Mouse (Mus musculus): ENCODE results near the gene Pkmyt1. TPM values are rescaled to one million over a fixed set of nuclear protein-coding genes. Genes with fewer than 3 reads are reported as not detected.
A peak's percentile ranks its signal among the peaks of the same experiment; 100 is the strongest.

Gene Pkmyt1
- polyA plus RNA-seq, 1 experiment = 1.8 TPM

GRCm38 (mm10) chr17:23700079-23700478 lies 26.1 kb upstream of the Pkmyt1 start:
- Histone ChIP-seq H3K27ac (replicated peaks; ENCODE audit: low read depth, low read length) (no peak overlapping the region), H3K4me1 (ENCODE audit: control insufficient read depth, insufficient read depth, insufficient read length, low read length) (no peaks in the 10 kb centered on the region), H3K4me3 (ENCODE audit: insufficient read depth, low read depth, low read length) (peak overlapping the region; percentile 67)

DNA sequence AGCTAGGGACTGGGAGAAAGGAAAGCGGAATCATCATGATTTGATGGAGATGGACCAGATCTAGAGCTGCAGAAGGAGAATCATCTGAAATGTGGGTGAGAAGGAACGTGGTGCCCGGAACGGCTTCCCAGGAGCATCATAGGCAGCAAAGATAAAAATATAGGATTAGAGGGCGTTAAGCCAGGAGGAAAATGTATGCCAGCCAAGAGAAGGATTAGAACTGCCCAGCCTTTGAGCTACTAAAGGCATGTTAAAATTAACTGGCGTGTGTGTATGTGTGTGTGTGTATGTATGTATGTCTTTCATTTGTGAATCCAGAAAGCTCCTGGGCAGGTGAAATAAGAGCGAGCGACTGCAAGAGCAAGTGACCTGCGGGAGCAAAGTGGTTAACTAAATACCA lies 22.8 kb upstream of the Pkmyt1 start:
- Histone ChIP-seq H3K27ac (replicated peaks; ENCODE audit: low read depth, low read length) (no peak overlapping the region), H3K4me3 (ENCODE audit: insufficient read depth, low read depth, low read length) (no peak overlapping the region), H3K4me1 (ENCODE audit: control insufficient read depth, insufficient read depth, insufficient read length, low read length) (no peaks in the 10 kb centered on the region)

- Histone ChIP-seq H3K4me3 (ENCODE audit: insufficient read depth, low read depth, low read length) (no peak overlapping the region), H3K27ac (replicated peaks; ENCODE audit: low read depth, low read length) (no peak overlapping the region), H3K4me1 (ENCODE audit: control insufficient read depth, insufficient read depth, insufficient read length, low read length) (no peaks in the 10 kb centered on the region)
Observed at GRCm38 (mm10) chr17:23704741-23705140, 21.4 kb upstream of the Pkmyt1 start.

DNA sequence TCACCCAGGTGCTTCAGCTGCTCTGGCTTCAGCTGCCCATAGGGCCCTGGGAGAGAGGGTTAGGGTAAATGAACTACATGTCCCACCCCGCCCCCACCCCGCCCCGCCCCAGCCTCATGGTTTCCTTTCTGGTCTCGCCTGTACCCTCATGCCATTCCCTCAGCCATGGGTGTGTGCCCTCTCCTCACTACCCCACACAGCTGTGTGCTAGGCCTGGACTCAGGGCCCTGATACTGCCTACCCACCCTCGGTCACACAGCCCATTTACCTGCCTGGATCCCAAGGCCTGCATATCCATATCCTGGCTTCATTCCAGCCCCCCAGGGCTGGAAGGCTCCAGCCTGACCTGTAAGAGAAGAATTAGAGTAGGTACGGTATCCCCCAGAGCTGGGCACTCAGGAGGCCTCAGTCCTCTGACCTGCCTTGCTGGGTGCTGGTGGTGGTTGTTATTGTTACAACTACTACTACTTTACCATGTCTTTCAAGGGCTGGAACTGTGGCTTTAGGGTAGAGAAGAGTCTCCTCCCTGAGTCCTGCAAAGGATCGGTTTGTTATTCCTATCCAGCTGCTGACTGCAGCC lies 20.5 kb upstream of the Pkmyt1 start:
- Histone ChIP-seq H3K4me3 (ENCODE audit: insufficient read depth, low read depth, low read length) (no peak overlapping the region), H3K27ac (replicated peaks; ENCODE audit: low read depth, low read length) (no peak overlapping the region), H3K4me1 (ENCODE audit: control insufficient read depth, insufficient read depth, insufficient read length, low read length) (no peaks in the 10 kb centered on the region)

DNA sequence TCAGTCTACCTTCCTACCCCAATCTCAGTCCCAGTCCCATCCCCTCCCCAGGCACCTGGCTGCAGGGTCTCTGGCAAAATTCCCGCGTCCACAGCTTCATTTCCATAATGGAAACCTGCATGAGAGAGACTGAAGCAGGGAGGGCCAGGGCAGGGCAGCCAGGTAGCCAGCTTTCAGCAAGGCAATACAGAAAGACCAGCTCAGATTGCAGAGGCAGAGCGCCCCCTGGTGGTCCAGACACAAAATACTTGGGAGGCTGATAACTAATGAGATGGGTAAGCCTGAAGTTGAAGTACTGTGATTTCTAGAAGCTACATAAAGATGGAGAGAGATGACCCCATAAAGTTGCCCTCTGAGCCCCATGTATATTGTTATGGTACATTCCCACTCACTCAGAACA lies 19.9 kb upstream of the Pkmyt1 start:
- H3K27ac ChIP-seq (replicated peaks; ENCODE audit: low read depth, low read length) = no peak overlapping the region
- no peaks in the 10 kb centered on the region for H3K4me1 ChIP-seq (ENCODE audit: control insufficient read depth, insufficient read depth, insufficient read length, low read length)
- no peak overlapping the region for H3K4me3 ChIP-seq (ENCODE audit: insufficient read depth, low read depth, low read length)

DNA sequence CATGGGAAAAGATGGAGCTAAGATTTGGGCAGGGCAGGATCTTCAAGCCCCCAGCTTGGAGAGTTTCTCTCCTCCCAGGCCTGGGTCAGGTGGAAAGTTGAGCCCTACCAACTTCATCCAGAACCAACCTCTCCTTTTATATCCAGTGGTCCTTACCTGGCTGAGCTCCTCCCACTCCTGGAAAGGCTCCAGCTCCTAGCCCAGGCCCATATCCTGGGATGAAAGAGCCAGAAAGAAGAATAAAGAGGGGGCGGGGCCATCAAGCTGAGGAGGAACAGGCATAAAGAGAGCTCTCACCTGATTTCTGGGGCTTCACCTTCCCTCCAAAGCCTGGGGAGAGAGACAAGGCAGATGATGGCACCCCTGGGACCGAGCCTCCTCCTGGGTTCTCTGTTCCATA lies 9.1 kb upstream of the Pkmyt1 start:
- Histone ChIP-seq H3K4me3 (ENCODE audit: insufficient read depth, low read depth, low read length) (no peak overlapping the region), H3K27ac (replicated peaks; ENCODE audit: low read depth, low read length) (no peak overlapping the region), H3K4me1 (ENCODE audit: control insufficient read depth, insufficient read depth, insufficient read length, low read length) (no peaks in the 10 kb centered on the region)

DNA sequence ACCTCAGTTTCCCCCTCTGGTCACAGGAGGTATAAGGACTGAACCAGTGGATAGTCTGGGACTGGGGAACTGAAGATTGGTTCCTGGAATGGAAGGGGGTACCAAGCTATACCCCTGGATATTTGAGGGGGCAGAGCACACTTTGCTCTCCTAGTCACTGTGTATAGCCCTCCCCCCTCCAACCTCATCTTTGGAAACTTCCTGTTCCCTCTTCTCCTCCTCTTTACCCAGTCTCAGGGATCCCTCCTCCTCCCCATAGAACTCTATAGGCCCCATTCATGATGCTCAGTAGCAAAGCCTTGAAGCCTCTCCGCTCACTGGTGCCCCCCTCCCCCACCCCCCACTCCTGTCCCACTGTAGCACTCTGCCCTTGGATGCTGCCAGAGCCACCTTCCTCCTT lies 6.7 kb upstream of the Pkmyt1 start:
- Histone ChIP-seq H3K4me1 (ENCODE audit: control insufficient read depth, insufficient read depth, insufficient read length, low read length) (no peaks in the 10 kb centered on the region), H3K27ac (replicated peaks; ENCODE audit: low read depth, low read length) (no peak overlapping the region), H3K4me3 (ENCODE audit: insufficient read depth, low read depth, low read length) (no peak overlapping the region)

- Histone ChIP-seq H3K4me3 (ENCODE audit: insufficient read depth, low read depth, low read length) (no peak overlapping the region), H3K4me1 (ENCODE audit: control insufficient read depth, insufficient read depth, insufficient read length, low read length) (no peaks in the 10 kb centered on the region), H3K27ac (replicated peaks; ENCODE audit: low read depth, low read length) (no peak overlapping the region)
Observed at GRCm38 (mm10) chr17:23721886-23722285, 4.2 kb upstream of the Pkmyt1 start.

DNA sequence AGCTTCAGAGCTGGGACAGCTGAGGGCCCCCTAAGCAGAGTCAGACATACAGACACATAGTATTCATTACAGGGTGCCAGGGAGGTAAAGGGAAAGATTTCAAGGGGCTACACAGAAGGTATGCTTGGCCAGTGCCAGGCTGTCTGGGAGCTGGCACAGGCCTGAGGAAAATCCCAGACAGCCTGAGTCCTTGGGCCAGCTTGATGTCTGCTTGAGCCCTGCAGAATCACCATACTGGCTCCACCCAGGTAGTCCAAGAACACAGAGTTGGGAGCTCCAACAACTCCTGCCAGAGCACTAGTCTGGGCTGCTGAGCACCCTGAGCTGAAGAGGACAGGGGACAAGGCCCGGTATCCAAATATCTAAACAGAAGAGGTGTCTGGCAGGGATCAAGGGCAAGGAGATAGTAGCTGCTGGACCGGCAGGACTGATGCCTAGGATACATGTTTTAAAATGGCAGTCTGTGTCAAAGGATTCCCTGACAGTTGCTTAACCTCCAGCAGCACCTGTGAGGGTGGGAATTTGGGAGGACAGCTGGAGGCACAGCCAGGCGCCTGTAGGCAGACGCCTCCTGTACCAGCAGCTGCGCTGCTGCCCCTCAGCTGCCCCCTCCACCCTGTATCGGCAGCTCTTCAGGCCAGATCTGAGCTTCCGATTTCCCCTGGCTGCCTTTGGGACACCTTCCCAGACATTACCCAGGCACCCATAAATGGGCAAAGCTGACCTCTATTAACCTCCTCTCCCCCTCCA lies 3.6 kb upstream of the Pkmyt1 start, which contains the start of gene 1520401A03Rik:
Gene 1520401A03Rik, minus strand, starts transcription at position 408 of the 750 bp plus-strand sequence.
- H3K4me3 ChIP-seq (ENCODE audit: insufficient read depth, low read depth, low read length) = no peak within 1 kb of the TSS
- H3K27ac ChIP-seq (replicated peaks; ENCODE audit: low read depth, low read length) = no peak within 1 kb of the TSS
- H3K4me1 ChIP-seq (ENCODE audit: control insufficient read depth, insufficient read depth, insufficient read length, low read length) = no peaks in the 10 kb centered on the region

GRCm38 (mm10) chr17:23725477-23725876 lies 659 bp upstream of the Pkmyt1 start:
- no peak overlapping the region for H3K27ac ChIP-seq (replicated peaks; ENCODE audit: low read depth, low read length)
- no peaks in the 10 kb centered on the region for H3K4me1 ChIP-seq (ENCODE audit: control insufficient read depth, insufficient read depth, insufficient read length, low read length)
- peak overlapping the region; percentile 64 for H3K4me3 ChIP-seq (ENCODE audit: insufficient read depth, low read depth, low read length)

- Histone ChIP-seq H3K4me3 (ENCODE audit: insufficient read depth, low read depth, low read length) (peak overlapping the region; percentile 72), H3K4me1 (ENCODE audit: control insufficient read depth, insufficient read depth, insufficient read length, low read length) (no peaks in the 10 kb centered on the region; the same call in 1 of the 2 replicates), H3K27ac (replicated peaks; ENCODE audit: low read depth, low read length) (0 out of 2 replicates have a peak overlapping the region, but pooled peaks have one; percentile 9)
Observed at GRCm38 (mm10) chr17:23726758-23727142, 614 bp downstream of the Pkmyt1 start.

- Histone ChIP-seq H3K4me3 (ENCODE audit: insufficient read depth, low read depth, low read length) (no peak overlapping the region), H3K27ac (replicated peaks; ENCODE audit: low read depth, low read length) (no peak overlapping the region), H3K4me1 (ENCODE audit: control insufficient read depth, insufficient read depth, insufficient read length, low read length) (no peaks in the 10 kb centered on the region; the same call in none of the 2 replicates)
Observed at GRCm38 (mm10) chr17:23730441-23730840, 4.3 kb downstream of the Pkmyt1 start.

GRCm38 (mm10) chr17:23734341-23734740 lies 8.2 kb downstream of the Pkmyt1 start:
- Histone ChIP-seq H3K27ac (replicated peaks; ENCODE audit: low read depth, low read length) (no peak overlapping the region), H3K4me3 (ENCODE audit: insufficient read depth, low read depth, low read length) (no peak overlapping the region), H3K4me1 (ENCODE audit: control insufficient read depth, insufficient read depth, insufficient read length, low read length) (peaks cover 7% of the 10 kb centered on the region)

GRCm38 (mm10) chr17:23737493-23738445 lies 11.6 kb downstream of the Pkmyt1 start:
- H3K4me1 ChIP-seq (ENCODE audit: control insufficient read depth, insufficient read depth, insufficient read length, low read length) = peaks cover 7% of the 10 kb centered on the region; the same call in 1 of the 2 replicates
- no peak overlapping the region for H3K4me3 ChIP-seq (ENCODE audit: insufficient read depth, low read depth, low read length)
- H3K27ac ChIP-seq (replicated peaks; ENCODE audit: low read depth, low read length) = no peak overlapping the region

DNA sequence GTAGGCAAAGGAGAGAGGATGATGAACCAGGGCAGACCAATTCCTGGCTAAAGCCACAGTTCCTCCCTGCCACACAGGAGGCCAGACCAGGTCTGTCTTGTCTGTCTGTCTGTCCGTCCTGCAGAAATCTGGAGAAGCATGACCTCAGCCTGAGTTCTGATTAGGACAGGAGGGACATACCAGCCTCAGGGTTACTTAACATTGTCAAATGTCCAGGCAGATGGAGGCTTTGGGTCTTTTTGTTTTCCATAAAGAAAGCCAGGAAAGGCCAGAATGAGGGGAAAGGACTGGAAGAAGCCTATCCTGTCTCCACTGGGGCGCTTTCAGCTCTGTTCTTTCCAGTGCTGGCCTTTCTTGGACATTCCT lies 12.7 kb downstream of the Pkmyt1 start:
- Histone ChIP-seq H3K27ac (replicated peaks; ENCODE audit: low read depth, low read length) (no peak overlapping the region), H3K4me1 (ENCODE audit: control insufficient read depth, insufficient read depth, insufficient read length, low read length) (peaks cover 7% of the 10 kb centered on the region; the same call in 1 of the 2 replicates), H3K4me3 (ENCODE audit: insufficient read depth, low read depth, low read length) (peak overlapping the region; percentile 89)
